Mouse (Mus musculus) liver, embryonic 14.5 days (tissue): ENCODE data around the gene Spef1. TPM values are rescaled to one million over a fixed set of nuclear protein-coding genes. Genes with fewer than 3 reads are reported as not detected.

ENCODE experiments used
- ATAC-seq: fragments of 200-750 bp; cut with Nextera tagmentation; 2 replicates; pipeline ENCODE4 v1.8.0; 2017; ENCODE audit warnings: moderate number of reproducible peaks, mild to moderate bottlenecking, moderate library complexity; ENCODE audit not compliant: insufficient read depth
- DNase-seq, 3 experiments: peaks; one replicate each; pipeline ENCODE4 v3.0.0-alpha.2; 2012 to 2013; ENCODE audit warnings: low read depth in 3 of 3, low spot score in 3 of 3
- H3K27ac ChIP-seq: fragments of 300-500 bp; sonication (generic); 2 replicates; pipeline ENCODE4 v1.5.1; 2014; ENCODE audit warnings: moderate library complexity, mild to moderate bottlenecking, control low read depth, inconsistent platforms
- H3K27me3 ChIP-seq: fragments of 300-500 bp; sonication (generic); 2 replicates; pipeline ENCODE4 v1.6.1; 2014; ENCODE audit warnings: mild to moderate bottlenecking, low read length, moderate library complexity; ENCODE audit not compliant: control insufficient read depth, insufficient read depth
- H3K36me3 ChIP-seq: fragments of 300-500 bp; sonication (generic); replicated peaks from 2 replicates; pipeline ENCODE4 v1.6.1; 2014; ENCODE audit warnings: low read depth; ENCODE audit not compliant: control insufficient read depth, insufficient read depth
- H3K4me1 ChIP-seq, 2 experiments: fragments of 200-500 bp in 1 of 2; fragments of 300-500 bp in 1 of 2; sonication (generic) in 1 of 2; replicated peaks; 2 replicates each; pipeline ENCODE4 v1.6.1; 2012 to 2014; ENCODE audit warnings: antibody characterized with exemption in 1 of 2, inconsistent platforms in 1 of 2, low read length in 1 of 2; ENCODE audit not compliant: control insufficient read depth in 2 of 2, insufficient read depth in 2 of 2
- H3K4me2 ChIP-seq: fragments of 300-500 bp; sonication (generic); 2 replicates; pipeline ENCODE4 v1.6.1; 2014; ENCODE audit warnings: low read depth, mild to moderate bottlenecking, control low read depth, moderate library complexity
- H3K4me3 ChIP-seq, 2 experiments: fragments of 200-500 bp in 1 of 2; fragments of 300-500 bp in 1 of 2; sonication (generic) in 1 of 2; 2 replicates each; pipeline ENCODE4 v1.5.1; 2012 to 2014; ENCODE audit warnings: low read depth in 2 of 2, low read length in 2 of 2, mild to moderate bottlenecking in 2 of 2, control low read depth in 1 of 2, inconsistent platforms in 1 of 2, moderate library complexity in 1 of 2; ENCODE audit not compliant: insufficient read depth in 1 of 2
- H3K9ac ChIP-seq: fragments of 300-500 bp; sonication (generic); replicated peaks from 2 replicates; pipeline ENCODE4 v1.6.1; 2014; ENCODE audit warnings: mild to moderate bottlenecking, control low read depth, moderate library complexity
- H3K9me3 ChIP-seq: fragments of 300-500 bp; sonication (generic); 2 replicates; pipeline ENCODE4 v1.6.1; 2016; ENCODE audit warnings: low read length, mixed read lengths; ENCODE audit not compliant: control insufficient read depth
- CTCF ChIP-seq: IDR thresholded peaks from 2 replicates; pipeline ENCODE4 v1.5.1; 2016; ENCODE audit warnings: antibody characterized with exemption, low read depth, control low read depth
- EP300 ChIP-seq: IDR thresholded peaks from 2 replicates; pipeline ENCODE4 v1.6.1; 2016; ENCODE audit warnings: antibody characterized with exemption, low read depth
- WGBS: fragments of 180-500 bp; shearing (Covaris S2); extraction: QIAGEN DNeasy Blood & Tissue Kit; methylation state at CpG from one replicate; pipeline ENCODE4 v1.1.7; 2014; ENCODE audit not compliant: insufficient replicate concordance; 5-methylcytosine and 5-hydroxymethylcytosine counted together
- polyA plus RNA-seq, 2 experiments: library from polyadenylated mRNA; depleted of rRNA in 1 of 2; stranded (reverse) in 1 of 2; unstranded in 1 of 2; fragments of >200 nt; fragmentation: Nextera tagmentation in 1 of 2; extraction: Ambion mirVana in 1 of 2; gene quantifications; 2 replicates each; pipeline versions ENCODE4 v1.2.1 to v1.2.3; 2012 to 2014

Spef1 gene
- polyA plus RNA-seq, 2 experiments, result 1.3 to 2.2 TPM

GRCm38 (mm10) chr2:131125157-131125963 is 61.7 kb downstream of the Spef1 start:
- DNase-seq (no peak), ATAC-seq (no peak)
- Histone ChIP-seq H3K27ac (no peak overlapping the region), H3K9me3 (no peaks in the 10 kb centered on the region), H3K36me3 (no peaks in the 10 kb centered on the region), H3K4me3 (no peak overlapping the region), H3K4me1 (peaks cover 43 to 48% of the 10 kb centered on the region in 2 experiments), H3K27me3 (no peaks in the 10 kb centered on the region; the same call in 1 of the 2 replicates), H3K9ac (no peak overlapping the region), H3K4me2 (no peak overlapping the region)
- TF ChIP-seq EP300 (no peak), CTCF (no peak)
- WGBS, result 79% methylated on average over 9 of the region's 9 CpGs

DNA sequence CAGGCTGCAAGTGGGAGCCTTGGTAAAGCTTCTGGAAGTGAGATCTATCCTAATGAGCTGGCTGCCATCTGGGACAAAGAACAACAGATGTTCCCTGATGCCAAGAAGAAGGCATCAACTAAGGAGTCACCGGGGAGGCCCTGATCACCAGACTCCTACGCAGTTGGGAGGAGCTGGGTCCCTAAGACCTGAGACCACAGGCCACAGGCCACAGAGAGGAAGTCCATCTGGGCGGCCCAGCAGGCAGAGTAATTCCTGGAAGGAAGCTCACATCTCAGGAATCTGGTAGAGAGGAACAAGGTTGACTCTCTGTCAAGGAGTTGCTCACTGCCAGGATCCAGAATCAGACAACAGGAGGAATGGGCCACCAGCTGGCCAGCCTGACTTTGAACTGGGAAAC is 62.9 kb downstream of the Spef1 start:
- no peak overlapping the region for H3K4me3 ChIP-seq

More for the DNA sequence above, 62.9 kb downstream of the Spef1 start:
- Histone ChIP-seq H3K9ac (no peak overlapping the region), H3K27ac (no peak overlapping the region), H3K27me3 (no peaks in the 10 kb centered on the region; the same call in 1 of the 2 replicates), H3K4me2 (no peak overlapping the region), H3K36me3 (no peaks in the 10 kb centered on the region), H3K4me1 (peaks cover 33 to 38% of the 10 kb centered on the region in 2 experiments), H3K9me3 (no peaks in the 10 kb centered on the region)
- DNase-seq, result no peak
- ATAC-seq, result no peak
- 22% methylated on average over 3 of the region's 3 CpGs for WGBS
- TF ChIP-seq CTCF, result no peak
- no peak for TF ChIP-seq EP300

Other genes with a start within 250 kb of the Spef1 start
- 0.16 and 0.40 TPM in 2 replicates for gene Gfra4, start 144.2 kb downstream of the Spef1 start, polyA plus RNA-seq (2012; rRNA removed)
- gene Gfra4, start 144.2 kb downstream of the Spef1 start, polyA plus RNA-seq (2014; fragmentation: Nextera tagmentation; extraction: Ambion mirVana), result 0.10 and 0.15 TPM in 2 replicates
- gene Adam33, start 123.5 kb downstream of the Spef1 start, polyA plus RNA-seq (2012; rRNA removed), result 0.31 and 0.67 TPM in 2 replicates
- 0.17 and 0.43 TPM in 2 replicates for gene Adam33, start 123.5 kb downstream of the Spef1 start, polyA plus RNA-seq (2014; fragmentation: Nextera tagmentation; extraction: Ambion mirVana)
- gene Siglec1, start 100.5 kb downstream of the Spef1 start, polyA plus RNA-seq (2012; rRNA removed), result 0.93 and 1.0 TPM in 2 replicates
- gene Siglec1, start 100.5 kb downstream of the Spef1 start, polyA plus RNA-seq (2014; fragmentation: Nextera tagmentation; extraction: Ambion mirVana), result 0.70 and 0.78 TPM in 2 replicates
- gene Hspa12b, start 60.0 kb downstream of the Spef1 start, polyA plus RNA-seq (2012; rRNA removed), result 1.6 and 2.1 TPM in 2 replicates
- gene Hspa12b, start 60.0 kb downstream of the Spef1 start, polyA plus RNA-seq (2014; fragmentation: Nextera tagmentation; extraction: Ambion mirVana), result 0.71 and 0.76 TPM in 2 replicates
- gene Gm11037, start 53.8 kb downstream of the Spef1 start, polyA plus RNA-seq (2012; rRNA removed), result not detected in 2 replicates
- gene Gm11037, start 53.8 kb downstream of the Spef1 start, polyA plus RNA-seq (2014; fragmentation: Nextera tagmentation; extraction: Ambion mirVana), result not detected in 2 replicates
- gene 1700037H04Rik, start 27.2 kb downstream of the Spef1 start, polyA plus RNA-seq (2012; rRNA removed), result 105 and 125 TPM in 2 replicates
- 129 and 153 TPM in 2 replicates for gene 1700037H04Rik, start 27.2 kb downstream of the Spef1 start, polyA plus RNA-seq (2014; fragmentation: Nextera tagmentation; extraction: Ambion mirVana)
- 11.0 and 12.4 TPM in 2 replicates for gene Cenpb, start 7.2 kb downstream of the Spef1 start, polyA plus RNA-seq (2012; rRNA removed)
- 2.7 and 3.0 TPM in 2 replicates for gene Cenpb, start 7.2 kb downstream of the Spef1 start, polyA plus RNA-seq (2014; fragmentation: Nextera tagmentation; extraction: Ambion mirVana)
- gene Cdc25b, start 333 bp downstream of the Spef1 start, polyA plus RNA-seq (2012; rRNA removed), result 156 and 166 TPM in 2 replicates
- 184 and 209 TPM in 2 replicates for gene Cdc25b, start 333 bp downstream of the Spef1 start, polyA plus RNA-seq (2014; fragmentation: Nextera tagmentation; extraction: Ambion mirVana)
- 19.5 and 20.0 TPM in 2 replicates for gene Ap5s1, start 19.8 kb upstream of the Spef1 start, polyA plus RNA-seq (2012; rRNA removed)
- gene Ap5s1, start 19.8 kb upstream of the Spef1 start, polyA plus RNA-seq (2014; fragmentation: Nextera tagmentation; extraction: Ambion mirVana), result 13.1 and 17.0 TPM in 2 replicates
- gene Mavs, start 46.8 kb upstream of the Spef1 start, polyA plus RNA-seq (2012; rRNA removed), result 25.9 and 31.5 TPM in 2 replicates
- gene Mavs, start 46.8 kb upstream of the Spef1 start, polyA plus RNA-seq (2014; fragmentation: Nextera tagmentation; extraction: Ambion mirVana), result 25.9 and 27.4 TPM in 2 replicates
- 9.5 and 14.3 TPM in 2 replicates for gene Pank2, start 75.2 kb upstream of the Spef1 start, polyA plus RNA-seq (2012; rRNA removed)
- 24.3 and 26.9 TPM in 2 replicates for gene Pank2, start 75.2 kb upstream of the Spef1 start, polyA plus RNA-seq (2014; fragmentation: Nextera tagmentation; extraction: Ambion mirVana)
- gene Rnf24, start 165.6 kb upstream of the Spef1 start, polyA plus RNA-seq (2012; rRNA removed), result 0.49 and 0.55 TPM in 2 replicates
- 0.32 and 0.38 TPM in 2 replicates for gene Rnf24, start 165.6 kb upstream of the Spef1 start, polyA plus RNA-seq (2014; fragmentation: Nextera tagmentation; extraction: Ambion mirVana)